Mouse (Mus musculus) lung, adult 2 months (tissue): Measurements from ENCODE around the gene 4933414I15Rik.

Experiments
- CTCF ChIP-seq: fragments of 200-500 bp; IDR thresholded peaks from 2 replicates; pipeline ENCODE4 v1.5.1; 2011; ENCODE audit warnings: mild to moderate bottlenecking, low read length, control low read depth; ENCODE audit not compliant: insufficient read depth
- POLR2A ChIP-seq: fragments of 200-500 bp; IDR thresholded peaks from 2 replicates; pipeline ENCODE4 v1.6.1; 2011; ENCODE audit warnings: low read depth, mild to moderate bottlenecking, control low read depth, low read length, borderline replicate concordance; ENCODE audit errors: extremely low read depth

GRCm38 (mm10) chr11:50897359-50897758 lies 46.2 kb downstream of the 4933414I15Rik start:
- TF ChIP-seq CTCF, result no peak
- TF ChIP-seq POLR2A, result no peak
